Mouse (Mus musculus): ENCODE measurements around the gene Tbx20.

Tbx20 gene

GRCm38 (mm10) chr9:24767056-24767455 is 7.0 kb downstream of the Tbx20 start:
- DNase-seq (ENCODE audit: low spot score): no peak

GRCm38 (mm10) chr9:24765572-24765971 is 8.5 kb downstream of the Tbx20 start:
- no peak for DNase-seq (ENCODE audit: low spot score)

GRCm38 (mm10) chr9:24760461-24760860 is 13.6 kb downstream of the Tbx20 start:
- DNase-seq (ENCODE audit: low spot score): no peak

GRCm38 (mm10) chr9:24744958-24745357 is 29.1 kb downstream of the Tbx20 start:
- DNase-seq (ENCODE audit: low spot score): no peak

GRCm38 (mm10) chr9:24701246-24701645 is 72.9 kb downstream of the Tbx20 start:
- no peak for DNase-seq (ENCODE audit: low spot score)

- DNase-seq (ENCODE audit: low spot score): no peak
Observed at GRCm38 (mm10) chr9:24696405-24696778, 77.7 kb downstream of the Tbx20 start.

- peak; percentile 72 for DNase-seq (ENCODE audit: low spot score)
Observed at GRCm38 (mm10) chr9:24695700-24696404, 78.3 kb downstream of the Tbx20 start, which contains the start of gene Dpy19l2. TSS of gene Dpy19l2 (minus strand) at chr9:24696293.
